1 mouse cellular context compared by ENCODE assay signal in genomic region chr7:127024755-127025555, GRCm38 (mm10).
TF ChIP-seq lines count a peak whose summit lies in the region.

No protein-coding gene starts in this region.

TF ChIP-seq in MEL, 35 proteins besides CTCF, POLR2A, EP300 and RAD21 (continued from another document):
- TF ChIP-seq ETS1 (IDR thresholded peaks at IDR 0.05; ENCODE audit: low read depth, low read length), result no peak
- TF ChIP-seq TBP (IDR thresholded peaks at IDR 0.05; ENCODE audit: low read depth, low read length), result peak; percentile 66; the same call in 1 of the 2 replicates
- no peak for TF ChIP-seq ZMIZ1 (IDR thresholded peaks at IDR 0.05; ENCODE audit: low read depth, low read length)
- TF ChIP-seq JUND (IDR thresholded peaks at IDR 0.05; ENCODE audit: low read depth, low read length), result no peak
- TF ChIP-seq GATA1 (IDR thresholded peaks at IDR 0.05; ENCODE audit: low read depth, low read length), result no peak
- TF ChIP-seq USF1 (IDR thresholded peaks at IDR 0.05; ENCODE audit: low read depth, low read length), result 0 out of 2 replicates have a peak, but pooled peaks have one; percentile 50
- TF ChIP-seq NELFE (IDR thresholded peaks at IDR 0.05; ENCODE audit: low read depth, low read length), result no peak
- peak; percentile 67 for TF ChIP-seq POLR2AphosphoS2 (IDR thresholded peaks at IDR 0.05; ENCODE audit: low read length)
- TF ChIP-seq SMC3 (IDR thresholded peaks at IDR 0.05; ENCODE audit: low read depth, low read length), result peak; percentile 19
- peak; percentile 83 for TF ChIP-seq MXI1 (IDR thresholded peaks at IDR 0.05; ENCODE audit: low read depth, low read length)
- no peak for TF ChIP-seq CHD1 (IDR thresholded peaks at IDR 0.05; ENCODE audit: low read depth, low read length)
- TF ChIP-seq POLR2AphosphoS5 (IDR thresholded peaks at IDR 0.05; ENCODE audit: borderline replicate concordance, low read depth, low read length), result 0 out of 2 replicates have a peak, but pooled peaks have one; percentile 37
- no peak for TF ChIP-seq MAFK (IDR thresholded peaks at IDR 0.05; ENCODE audit: borderline replicate concordance, low read depth, low read length)
